Mouse (Mus musculus) regulatory T cell (primary cell): ENCODE measurements around the gene D430041D05Rik.
"Not testable (repeated sequence)": the region's sequence is repeated elsewhere in the genome, so short reads cannot be mapped to it uniquely, and the experiment has no call there.

Experiments
- in situ Hi-C: fragments of 300-600 bp; cut with MboI, MseI; formaldehyde crosslinking; loops from one replicate; pipeline ENCODE4 v1.15.1; 2025; ENCODE audit warnings: high pct_unique_total_duplicates

The D430041D05Rik gene

DNA sequence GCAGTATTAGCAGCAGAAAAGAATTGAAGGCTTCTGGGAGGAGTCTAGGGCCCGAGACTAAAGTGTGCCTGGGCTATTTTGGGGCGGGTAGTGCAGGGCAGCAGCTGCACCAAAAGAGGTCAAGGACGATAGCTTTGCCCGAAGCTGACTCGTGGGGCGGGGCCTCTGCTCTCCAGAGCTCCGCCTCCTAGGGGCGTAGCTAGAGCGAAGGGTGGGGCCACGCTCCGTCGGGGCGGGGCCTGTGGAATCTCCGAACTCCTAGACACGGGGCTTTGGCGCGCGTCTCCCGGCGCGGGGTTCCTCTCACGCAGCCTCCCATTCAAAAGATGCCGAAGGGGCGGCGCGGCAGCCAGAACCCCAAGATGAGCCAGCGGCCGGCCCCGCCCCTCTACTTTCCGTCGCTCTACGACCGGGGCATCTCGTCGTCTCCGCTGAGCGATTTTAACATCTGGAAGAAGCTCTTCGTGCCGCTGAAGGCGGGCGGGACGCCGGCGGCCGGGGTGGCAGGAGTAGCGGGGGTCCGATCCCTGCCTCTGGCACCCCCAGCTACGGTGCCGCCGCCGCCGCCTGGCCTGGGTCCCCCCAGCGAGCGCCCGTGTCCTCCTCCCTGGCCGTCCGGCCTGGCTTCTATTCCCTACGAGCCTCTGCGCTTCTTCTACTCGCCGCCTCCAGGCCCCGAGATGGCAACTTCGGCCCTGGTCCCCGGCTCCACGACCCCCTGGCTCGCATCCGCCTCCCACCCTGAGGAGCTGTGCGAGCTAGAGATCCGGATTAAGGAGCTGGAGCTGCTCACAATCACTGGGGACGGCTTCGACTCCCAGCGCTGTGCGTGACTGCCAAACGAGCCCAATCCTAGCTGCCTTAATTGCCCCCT, 288.1 kb downstream of the D430041D05Rik start, which contains the start of gene A930018P22Rik:
A930018P22Rik (plus strand) TSS at position 265 of the 874 bp plus-strand sequence.
- in situ Hi-C loops: no loop called here

DNA sequence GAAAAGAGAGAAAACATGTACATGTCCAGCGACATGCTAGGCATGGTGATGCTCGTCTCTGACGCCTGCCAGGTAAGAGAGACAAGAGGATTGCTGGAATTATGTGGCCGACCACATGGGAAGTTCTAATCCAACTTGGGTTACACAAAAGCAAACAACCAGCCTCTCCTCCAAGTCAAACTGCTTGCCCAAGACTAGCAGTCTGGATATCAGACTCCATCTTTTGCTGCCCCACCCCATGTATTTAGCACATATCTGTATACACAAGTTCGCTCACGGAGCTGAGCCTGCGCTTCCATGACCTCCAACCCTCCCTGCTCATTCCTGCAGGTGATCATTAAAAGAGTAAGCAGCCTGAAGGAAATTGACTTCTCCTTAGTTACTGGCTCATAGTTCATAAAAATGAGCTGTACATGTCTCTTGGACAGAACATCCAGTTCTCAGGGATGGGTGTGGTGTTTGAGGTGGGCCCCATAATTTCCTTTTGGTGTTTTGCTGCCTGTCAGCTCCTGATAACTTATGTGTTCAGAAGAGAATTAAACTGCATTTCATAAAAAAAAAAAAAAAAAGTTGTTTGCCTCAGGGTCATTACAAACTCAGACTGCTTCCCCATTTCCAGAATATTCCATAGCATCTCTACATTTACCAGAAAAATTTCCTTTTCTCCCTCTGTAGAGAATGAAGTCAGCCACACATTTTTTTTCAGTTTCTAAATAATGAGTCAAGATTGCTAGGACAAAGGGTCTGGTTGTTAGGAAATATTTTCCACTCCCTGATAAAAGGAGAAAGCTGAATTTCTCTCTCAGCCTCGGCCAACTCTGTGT, 288.9 kb downstream of the D430041D05Rik start:
- in situ Hi-C loops: no loop called here

DNA sequence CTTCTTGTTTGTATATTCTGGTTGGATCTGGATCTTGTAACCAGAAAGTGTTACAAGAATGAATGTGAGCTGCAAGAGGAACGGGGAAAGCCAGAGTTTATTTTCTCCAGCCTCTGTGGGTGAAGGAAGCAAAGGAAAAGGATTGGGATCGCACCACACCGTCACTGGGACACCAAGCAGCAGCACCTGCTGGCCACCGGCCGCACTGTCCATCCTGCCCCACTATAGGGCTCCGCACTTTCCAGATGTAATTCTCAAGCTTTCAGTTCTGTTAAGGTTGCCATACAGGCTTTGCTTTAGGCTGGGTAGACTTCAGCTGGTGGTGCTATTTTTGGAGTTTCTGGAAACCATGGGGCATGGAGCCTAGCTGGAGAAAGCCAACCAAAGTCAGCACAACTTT, 290.5 kb downstream of the D430041D05Rik start:
- in situ Hi-C loops: no loop called here

DNA sequence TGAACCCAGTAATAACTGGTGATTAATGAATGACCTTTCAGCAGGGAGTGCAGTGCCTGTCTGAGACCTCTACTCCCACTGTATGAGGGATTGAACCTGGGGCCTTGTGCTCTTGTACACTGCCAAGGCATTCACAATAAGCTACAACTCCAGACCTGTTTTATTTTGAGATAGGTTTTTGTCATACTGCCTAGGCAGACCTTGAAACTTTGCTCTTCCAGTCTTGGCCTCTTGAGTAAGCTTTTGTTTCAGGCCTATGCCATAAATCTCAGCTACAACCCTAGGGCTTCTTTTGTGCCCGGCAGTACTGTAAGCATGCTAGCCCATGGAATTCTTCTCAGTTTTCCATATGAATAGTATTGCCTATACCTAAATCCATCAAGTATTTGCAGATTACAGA, 291.7 kb downstream of the D430041D05Rik start:
- in situ Hi-C loops: no loop called here

DNA sequence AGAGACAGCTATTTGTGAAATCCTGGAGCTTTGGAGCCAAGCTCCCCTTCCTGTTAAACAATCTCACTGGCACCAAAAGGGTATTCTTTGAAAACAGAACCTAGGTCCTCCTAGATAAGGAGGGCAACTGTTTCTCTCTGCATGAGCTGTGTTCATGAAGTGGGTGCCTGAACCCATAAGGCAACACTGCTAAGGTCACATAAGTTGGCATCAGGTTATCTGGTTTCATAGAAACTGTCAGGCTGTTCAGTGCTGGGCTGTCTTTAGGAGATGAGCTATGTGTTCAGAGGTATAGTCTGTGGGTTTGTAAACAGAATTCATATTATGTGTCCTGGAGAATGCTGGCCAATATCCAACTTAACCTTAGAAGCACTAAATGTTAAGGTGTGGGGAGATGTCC, 293.6 kb downstream of the D430041D05Rik start:
- in situ Hi-C loops: not testable (repeated sequence)

DNA sequence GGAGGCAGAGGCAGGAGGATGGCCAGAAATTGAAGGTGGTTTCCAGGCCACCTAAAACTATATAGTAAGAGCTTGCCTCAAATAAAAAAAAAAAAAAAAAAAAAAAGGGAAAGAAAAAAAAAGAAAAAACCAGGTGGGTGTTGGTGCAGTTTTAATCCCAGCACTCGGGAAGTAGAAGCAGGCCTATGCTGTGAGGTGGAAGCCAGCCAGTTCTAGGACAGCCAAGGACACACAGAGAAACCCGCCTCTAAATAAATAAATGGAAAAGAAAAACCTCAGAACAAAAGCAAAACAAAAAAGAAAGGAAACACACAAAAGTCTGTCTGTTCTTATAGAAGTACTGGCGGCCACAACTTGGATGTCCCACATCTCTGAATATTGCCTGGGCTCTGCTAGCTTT, 295.9 kb downstream of the D430041D05Rik start:
- in situ Hi-C loops: no loop called here

DNA sequence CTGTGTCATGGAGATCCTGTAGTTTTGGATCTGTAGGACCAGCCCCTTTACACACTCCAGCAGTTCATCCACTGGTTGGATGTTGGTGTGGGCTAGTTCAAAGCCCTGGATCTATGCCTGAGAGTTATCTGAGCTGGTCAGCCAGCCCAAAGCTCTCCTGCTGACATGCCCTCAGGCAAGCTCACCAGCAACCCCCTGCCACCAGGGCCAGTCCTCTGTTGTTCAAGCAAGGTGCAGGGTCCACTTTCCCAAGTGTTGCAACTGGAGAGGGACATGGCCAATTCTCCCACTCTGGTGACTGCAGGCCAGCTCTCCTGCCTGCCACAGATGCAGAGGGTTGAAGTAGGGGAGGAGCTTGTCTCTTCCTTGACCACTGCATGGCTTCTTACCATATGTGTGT, 297.2 kb downstream of the D430041D05Rik start:
- in situ Hi-C loops: not testable (repeated sequence)

DNA sequence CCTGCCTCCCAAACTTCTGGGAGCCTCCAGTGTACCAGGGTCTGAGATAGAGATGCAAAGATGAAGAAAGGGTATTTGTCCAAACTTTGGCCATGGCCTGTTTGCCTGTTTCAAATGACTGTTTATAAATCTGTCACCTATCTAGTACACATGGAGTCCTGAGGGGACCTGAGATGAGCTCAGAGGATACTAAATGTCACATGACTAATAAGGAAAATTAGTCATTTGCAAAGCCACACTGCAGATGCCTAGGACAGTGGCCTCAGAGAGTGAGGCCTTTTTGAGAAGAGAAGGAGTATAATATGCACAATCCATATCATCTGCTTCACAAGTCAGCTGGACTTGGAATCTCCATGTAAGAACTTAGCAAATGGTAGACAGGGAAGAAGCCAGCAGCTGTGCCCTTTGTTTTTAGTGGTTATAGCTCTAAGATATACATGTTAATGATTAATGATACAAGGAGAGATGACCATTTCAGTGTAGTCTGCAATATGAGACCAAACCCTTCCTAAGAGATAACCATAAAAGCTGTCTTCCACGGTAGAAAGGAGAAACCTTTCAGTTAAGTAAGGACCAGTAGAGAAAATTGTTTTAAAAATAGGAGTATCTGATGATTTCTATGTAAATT, 299.5 kb downstream of the D430041D05Rik start:
- in situ Hi-C loops: not testable (repeated sequence)

DNA sequence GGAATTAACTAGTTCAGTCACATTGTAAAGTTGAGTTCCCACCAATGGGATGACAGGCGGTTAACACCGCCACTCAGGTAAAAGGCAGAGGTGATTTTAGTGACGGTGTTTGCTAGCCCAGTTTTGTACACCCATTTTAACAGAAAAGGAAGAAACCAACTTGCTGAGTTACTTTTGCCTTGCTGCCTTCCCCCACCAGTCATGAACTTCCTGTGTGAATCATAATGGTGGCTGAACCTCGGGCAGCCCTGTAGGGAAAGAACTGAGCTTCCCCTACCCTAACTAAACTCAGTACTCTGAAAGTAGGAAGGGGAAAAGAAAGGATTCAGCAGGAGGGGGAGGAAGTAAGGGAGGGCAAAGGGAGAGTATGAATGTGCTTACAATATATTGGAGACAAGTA, 300.8 kb downstream of the D430041D05Rik start:
- in situ Hi-C loops: no loop called here

DNA sequence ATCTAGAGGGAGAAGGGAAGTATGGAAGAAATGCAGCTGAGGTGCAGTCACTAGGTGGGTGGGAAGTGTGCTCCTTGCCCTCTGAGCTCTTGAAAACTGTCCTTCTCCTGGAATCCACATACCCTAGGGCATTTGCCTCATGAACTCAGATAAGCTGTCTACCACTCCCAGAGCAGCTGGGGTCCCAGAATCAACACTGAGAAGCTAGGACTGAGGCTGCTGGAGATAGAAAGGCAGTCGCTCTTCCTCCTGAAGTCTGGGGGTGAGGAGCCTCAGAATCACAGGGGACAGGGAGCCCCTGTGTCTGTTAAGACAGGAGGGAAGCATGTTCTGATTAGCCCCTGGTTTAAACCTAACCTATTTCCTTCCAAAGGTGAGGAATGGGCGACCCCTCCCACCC, 301.3 kb downstream of the D430041D05Rik start:
- in situ Hi-C loops: no loop called here

DNA sequence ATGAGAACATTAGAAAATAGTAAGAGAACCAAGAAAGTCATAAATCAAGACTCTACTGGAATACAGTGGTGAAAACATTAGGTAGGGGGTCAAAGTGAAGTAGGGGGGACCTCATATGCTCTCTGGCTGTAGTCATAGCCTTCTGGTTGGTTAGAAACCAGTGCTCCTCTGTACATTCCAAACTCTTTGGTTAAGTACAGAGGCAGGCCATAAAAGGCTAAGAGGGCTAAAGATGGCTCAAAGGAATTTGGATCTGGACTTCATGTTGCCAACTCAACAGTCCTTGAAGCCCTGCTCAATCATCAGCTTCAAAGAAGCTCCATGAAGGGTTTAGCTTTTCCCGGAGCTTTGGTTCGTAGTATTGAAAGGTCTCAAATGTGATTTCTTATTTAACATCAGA, 301.8 kb downstream of the D430041D05Rik start:
- in situ Hi-C loops: not testable (repeated sequence)

DNA sequence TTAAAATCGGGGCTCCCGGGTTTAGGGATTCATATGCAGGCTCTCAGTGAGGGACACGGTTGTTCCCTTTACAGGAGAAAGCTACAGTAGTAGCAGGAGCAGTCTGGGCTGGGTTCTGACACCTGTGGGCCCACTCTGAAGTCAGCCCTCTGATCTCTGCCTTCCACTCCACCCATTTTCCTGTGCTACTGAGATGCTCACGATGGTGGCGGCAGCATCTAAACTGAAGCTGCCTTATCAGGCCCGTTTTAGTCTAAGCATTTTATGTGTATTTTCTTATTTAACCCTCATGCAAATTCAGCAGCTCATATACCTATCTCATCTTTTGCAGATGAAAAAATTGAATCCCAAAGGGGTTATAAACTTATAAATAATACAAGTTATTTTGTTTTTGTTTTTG, 306.0 kb downstream of the D430041D05Rik start:
- in situ Hi-C loops: no loop called here

DNA sequence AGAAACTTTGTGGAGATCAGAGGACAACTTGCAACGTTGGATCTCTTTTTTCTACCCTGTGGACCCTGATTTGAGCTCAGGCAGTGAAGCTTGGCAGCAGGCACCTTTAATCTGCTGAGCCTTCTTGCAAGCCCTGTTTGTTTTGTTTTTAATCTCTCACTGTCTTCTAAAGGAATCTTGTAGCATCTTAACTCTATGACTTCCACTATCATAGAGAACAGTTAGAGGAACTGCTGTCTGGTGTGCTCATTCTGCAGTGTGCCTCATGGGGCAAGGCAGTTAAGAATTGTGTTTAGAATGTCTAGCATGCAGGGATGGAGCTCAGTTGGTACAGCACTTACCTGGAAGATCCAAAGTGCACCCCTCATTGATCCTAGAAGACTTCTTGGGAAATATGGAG, 310.9 kb downstream of the D430041D05Rik start:
- in situ Hi-C loops: no loop called here

DNA sequence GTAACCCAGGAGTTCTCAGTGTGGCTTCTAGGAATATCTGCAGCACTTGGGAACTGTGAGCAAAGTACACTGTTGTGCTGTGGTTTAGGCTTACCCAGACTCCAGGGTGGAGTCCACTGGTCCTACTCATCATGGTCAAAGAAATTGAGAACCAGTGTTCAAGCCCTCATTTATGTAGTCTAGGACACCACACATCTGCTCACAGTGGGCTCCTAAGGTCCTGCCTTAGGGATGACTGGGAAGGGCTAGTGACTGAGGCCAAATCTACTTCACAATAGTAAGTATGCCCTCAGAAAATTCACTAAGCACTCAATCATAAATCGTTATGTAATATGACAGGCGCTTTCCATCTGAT, 311.6 kb downstream of the D430041D05Rik start:
- in situ Hi-C loops: no loop called here

DNA sequence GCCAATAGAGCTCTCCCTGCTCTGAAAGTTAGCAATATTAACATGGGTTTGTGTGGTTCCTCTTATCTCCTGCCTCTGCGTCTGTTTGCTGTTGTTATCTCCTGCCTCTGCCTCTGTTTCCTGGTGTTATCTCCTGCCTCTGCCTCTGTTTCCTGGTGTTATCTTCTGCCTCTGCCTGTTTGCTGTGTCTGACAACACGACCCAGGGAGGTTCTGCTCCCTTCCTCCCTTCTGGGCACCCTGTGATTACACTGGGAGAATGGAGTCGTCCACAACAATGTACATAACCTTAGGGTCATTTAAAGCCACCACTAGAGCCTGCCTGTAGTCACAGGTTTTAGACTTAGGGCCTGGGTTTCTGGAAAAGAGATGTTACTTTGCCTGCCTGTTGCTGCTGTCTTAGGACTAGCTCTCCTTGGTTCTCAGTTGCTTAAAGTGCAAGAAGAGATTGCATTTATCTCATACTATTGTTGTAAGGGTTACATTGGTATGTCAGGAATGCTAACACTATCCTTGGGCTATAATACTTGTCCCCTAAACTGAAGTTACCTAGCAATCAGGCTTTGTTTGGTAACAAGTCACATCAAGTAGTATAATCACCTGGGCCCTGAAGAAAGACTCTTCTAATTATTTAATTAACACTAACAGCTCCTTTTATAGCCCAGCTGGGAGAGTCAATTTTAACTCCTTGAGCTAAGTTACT, 312.1 kb downstream of the D430041D05Rik start:
- in situ Hi-C loops: no loop called here

DNA sequence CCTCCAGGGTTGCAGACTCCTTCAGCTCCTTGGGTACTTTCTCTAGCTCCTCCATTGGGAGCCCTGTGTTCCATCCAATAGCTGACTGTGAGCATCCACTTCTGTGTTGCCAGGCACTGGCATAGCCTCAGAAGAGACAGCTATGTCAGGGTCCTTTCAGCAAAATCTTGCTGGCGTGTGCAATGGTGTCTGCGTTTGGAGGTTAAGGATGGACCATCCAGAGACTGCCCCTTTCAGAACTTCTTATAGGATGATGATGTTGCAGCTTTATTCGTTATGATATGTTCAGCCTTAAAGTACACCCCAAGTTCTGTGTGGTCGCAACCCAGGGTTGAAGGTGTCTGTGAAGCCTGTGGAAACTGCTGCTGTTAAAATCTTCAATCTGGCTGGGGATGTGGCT, 313.4 kb downstream of the D430041D05Rik start:
- in situ Hi-C loops: not testable (repeated sequence)

DNA sequence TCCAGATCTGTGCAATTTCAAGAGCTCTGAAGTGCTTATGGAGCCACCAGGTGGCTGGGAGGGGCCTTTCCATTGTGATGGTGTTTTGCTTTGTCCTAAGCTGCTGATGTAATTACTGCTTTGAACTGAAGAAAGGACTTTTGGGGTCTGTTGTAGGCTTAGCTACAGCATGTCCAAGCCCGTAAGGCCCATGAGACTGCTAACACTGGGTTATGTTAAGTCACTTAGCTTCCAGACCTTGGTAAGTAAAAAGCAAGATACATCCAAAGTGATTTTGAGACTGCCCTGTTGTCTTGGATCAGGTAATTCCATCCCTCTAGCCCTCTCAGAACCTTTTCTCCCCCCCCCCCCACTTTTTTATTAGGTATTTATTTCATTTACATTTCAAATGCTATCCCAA, 314.0 kb downstream of the D430041D05Rik start:
- in situ Hi-C loops: not testable (repeated sequence)

DNA sequence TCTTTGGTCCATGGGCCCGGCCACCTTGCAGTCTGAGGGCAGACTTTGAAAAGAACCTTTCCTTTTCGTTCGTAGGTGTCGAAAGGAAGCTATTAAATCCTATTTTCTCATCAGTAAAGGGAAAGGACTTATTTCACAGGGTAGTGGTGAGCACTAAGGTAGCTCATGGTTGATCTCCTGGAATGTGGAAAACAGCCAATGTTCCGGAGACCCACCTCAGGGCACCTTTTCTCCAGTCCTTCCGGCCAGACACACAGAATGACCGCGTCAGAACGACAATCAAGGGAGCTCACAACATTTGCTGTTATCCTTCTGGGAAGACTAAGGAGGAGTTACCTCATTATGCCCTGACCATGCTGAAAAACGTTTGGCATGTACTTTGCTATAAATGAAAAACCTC, 314.6 kb downstream of the D430041D05Rik start:
- in situ Hi-C loops: no loop called here

DNA sequence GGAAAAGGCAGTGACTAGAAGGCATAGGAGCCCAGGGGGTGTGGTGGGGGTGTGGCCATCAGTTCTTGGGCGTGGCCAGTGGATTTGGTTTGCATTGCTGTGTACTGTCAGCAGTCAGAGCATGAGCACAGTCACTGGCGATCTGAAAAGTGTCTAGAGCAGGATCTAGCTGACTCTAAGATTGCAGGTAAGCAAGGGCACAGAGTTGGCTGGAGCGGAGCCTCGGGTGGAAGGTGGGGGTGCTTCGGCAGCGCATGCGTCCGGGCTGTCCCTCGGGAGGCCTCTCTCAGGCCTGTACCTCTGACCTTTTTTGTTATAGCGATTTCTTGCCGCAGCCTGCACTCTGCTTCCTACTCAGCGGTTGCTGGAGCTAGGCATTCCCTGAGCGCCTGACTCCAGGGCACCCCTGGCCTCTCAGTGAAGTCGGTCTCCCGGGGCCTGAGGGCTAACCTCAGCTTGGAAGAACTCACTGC, 315.0 kb downstream of the D430041D05Rik start, which contains the start of gene Cd59a:
Cd59a (plus strand) TSS at position 61 of the 473 bp plus-strand sequence.
- in situ Hi-C loops: no loop called here

DNA sequence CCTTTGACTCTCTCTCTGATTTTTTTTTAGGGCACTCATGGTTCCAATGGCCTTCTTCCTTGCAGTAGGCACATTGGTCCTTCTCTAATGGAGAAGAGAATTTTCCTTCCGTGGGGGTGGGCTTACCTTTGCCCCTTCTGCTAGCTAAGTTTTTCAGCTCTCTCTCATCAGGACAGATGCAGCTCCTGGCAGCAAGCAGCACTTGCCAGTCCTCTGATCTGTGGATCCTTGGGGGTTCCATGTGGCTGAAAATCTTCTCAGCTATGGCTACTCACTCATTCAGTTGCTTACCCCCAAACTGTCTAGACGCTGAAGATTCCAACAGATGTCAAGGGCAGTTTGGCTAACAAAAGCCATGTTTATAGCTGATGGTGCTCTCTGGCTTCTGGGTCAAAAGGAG, 317.5 kb downstream of the D430041D05Rik start:
- in situ Hi-C loops: no loop called here
